Comparison of ENCODE assay signal across 8 mouse cellular contexts in genomic region chr17:47646683-47647082, GRCm38 (mm10). TPM values are rescaled to one million over a fixed set of nuclear protein-coding genes. Genes with fewer than 3 reads are reported as not detected.
DNase-seq lines count a peak whose midpoint lies in the region; ATAC-seq and TF ChIP-seq lines count a peak whose summit lies in the region.

No protein-coding gene starts in this region.

- DNase-seq in CD4-positive, CD25-positive, alpha-beta regulatory T cell, adult 2 months (ENCODE audit: low read depth, low spot score) = peak; percentile 77
- peak; percentile 35 to 58 for DNase-seq in CD8-positive naive resting alpha-beta T cell, adult 2 months (ENCODE audit: low read depth in 2 of 2, low spot score in 2 of 2)
- DNase-seq in brain, embryonic 14.5 days (ENCODE audit: low read depth) = peak; percentile 58
- peak; percentile 40 to 44 for DNase-seq in frontal cortex, postnatal 14 days (ENCODE audit: low spot score in 2 of 2)
- peak; percentile 84 to 92 for DNase-seq in kidney, postnatal 25 days
- DNase-seq in lung, adult 18-20 months = peak; percentile 67 to 80

- TF ChIP-seq POLR2A in brain, embryonic 14.5 days (IDR thresholded peaks at IDR 0.05; ENCODE audit: borderline replicate concordance, extremely low read depth, insufficient read depth, insufficient read length, poor library complexity, severe bottlenecking) = no peak
- no peak for TF ChIP-seq POLR2A in small intestine, adult 2 months (IDR thresholded peaks at IDR 0.05; ENCODE audit: low read depth, low read length)

- H3K4me3 ChIP-seq in small intestine, adult 2 months (ENCODE audit: low read depth, low read length) = no peak overlapping the region

- no peaks in the 10 kb centered on the region for H3K27me3 ChIP-seq in small intestine, adult 2 months (ENCODE audit: control insufficient read depth, insufficient read depth, low read length)

- ATAC-seq in CD4-positive, CD25-positive, alpha-beta regulatory T cell, adult 4 months = no peak

- H3K4me1 ChIP-seq in small intestine, adult 2 months (ENCODE audit: control insufficient read depth, insufficient read depth, insufficient read length, low read length) = no peaks in the 10 kb centered on the region

- 88% methylated on average over 1 of the region's 1 CpGs for WGBS in small intestine, adult 2 months

- peaks cover 1% of the 10 kb centered on the region; the same call in 1 of the 2 replicates for H3K36me3 ChIP-seq in small intestine, adult 2 months (ENCODE audit: control insufficient read depth, insufficient read depth, low read length)

- no peak overlapping the region for H3K27ac ChIP-seq in small intestine, adult 2 months (ENCODE audit: insufficient read depth, low read depth, low read length)

- TF ChIP-seq CTCF in brain, embryonic 14.5 days (IDR thresholded peaks at IDR 0.05; ENCODE audit: borderline replicate concordance, extremely low read depth, insufficient read depth, insufficient read length) = peak; percentile 50; the same call in 1 of the 2 replicates
- TF ChIP-seq CTCF in small intestine, adult 2 months (IDR thresholded peaks at IDR 0.05; ENCODE audit: extremely low read depth, insufficient read length, insufficient replicate concordance, low read depth, low read length) = peak; percentile 42; the same call in 1 of the 2 replicates

RNA-seq across cellular contexts. Expression of gene Usp49, which starts 16.2 kb away (rescaled TPM):
- polyA plus RNA-seq in CD4-positive, CD25-positive, alpha-beta regulatory T cell, adult 4 months (2017; shearing (Covaris generic)) = under 1 TPM; 0.43 to 0.78 TPM
- 32.8 and 36.9 TPM in 2 replicates for polyA plus RNA-seq in brain, embryonic 14.5 days (2012; rRNA removed)
- polyA plus RNA-seq in small intestine, adult 2 months (2012; rRNA removed) = 2.3 and 4.6 TPM in 2 replicates

RNA-seq across cellular contexts. Expression of gene Gm20517, which starts 35.3 kb away (rescaled TPM):
- polyA plus RNA-seq in CD4-positive, CD25-positive, alpha-beta regulatory T cell, adult 4 months (2017; shearing (Covaris generic)) = under 1 TPM in 1 of 2 experiments, not detected in 1; 0.73 TPM
- 1.7 and 2.6 TPM in 2 replicates for polyA plus RNA-seq in brain, embryonic 14.5 days (2012; rRNA removed)
- 0.88 and 1.7 TPM in 2 replicates for polyA plus RNA-seq in small intestine, adult 2 months (2012; rRNA removed)

RNA-seq across cellular contexts. Expression of gene Med20, which starts 35.3 kb away (rescaled TPM):
- polyA plus RNA-seq in CD4-positive, CD25-positive, alpha-beta regulatory T cell, adult 4 months (2017; shearing (Covaris generic)) = 10 to 100 TPM; 36.0 to 37.0 TPM
- 43.1 and 59.0 TPM in 2 replicates for polyA plus RNA-seq in brain, embryonic 14.5 days (2012; rRNA removed)
- polyA plus RNA-seq in small intestine, adult 2 months (2012; rRNA removed) = 7.3 and 11.3 TPM in 2 replicates

RNA-seq across cellular contexts. Expression of gene Bysl, which starts 35.4 kb away (rescaled TPM):
- 10 to 100 TPM; 10.6 to 14.2 TPM for polyA plus RNA-seq in CD4-positive, CD25-positive, alpha-beta regulatory T cell, adult 4 months (2017; shearing (Covaris generic))
- polyA plus RNA-seq in brain, embryonic 14.5 days (2012; rRNA removed) = 27.1 and 31.1 TPM in 2 replicates
- 3.3 and 3.5 TPM in 2 replicates for polyA plus RNA-seq in small intestine, adult 2 months (2012; rRNA removed)

RNA-seq across cellular contexts. Expression of gene Tomm6, which starts 41.5 kb away (rescaled TPM):
- 100 to 1,000 TPM; 264 to 319 TPM for polyA plus RNA-seq in CD4-positive, CD25-positive, alpha-beta regulatory T cell, adult 4 months (2017; shearing (Covaris generic))
- polyA plus RNA-seq in brain, embryonic 14.5 days (2012; rRNA removed) = 97.2 and 102 TPM in 2 replicates
- polyA plus RNA-seq in small intestine, adult 2 months (2012; rRNA removed) = 41.1 and 59.0 TPM in 2 replicates
